Mouse (Mus musculus) hindbrain, postnatal 0 days (tissue): Measurements from ENCODE around the gene Smo. TPM values are rescaled to one million over a fixed set of nuclear protein-coding genes. Genes with fewer than 3 reads are reported as not detected.

Experiments used
- ATAC-seq: fragments of 200-750 bp; cut with Nextera tagmentation; 2 replicates; pipeline ENCODE4 v1.8.0; 2017; ENCODE audit warnings: mild to moderate bottlenecking, moderate TSS enrichment, moderate library complexity
- DNase-seq: peaks from one replicate; pipeline ENCODE4 v3.0.0-alpha.2; 2015; ENCODE audit warnings: low spot score
- H3K27ac ChIP-seq: fragments of 300-500 bp; sonication (generic); 2 replicates; pipeline ENCODE4 v1.5.1; 2014; ENCODE audit warnings: mild to moderate bottlenecking
- H3K27me3 ChIP-seq: fragments of 300-500 bp; sonication (generic); 2 replicates; pipeline ENCODE4 v1.6.1; 2014; ENCODE audit warnings: low read length, mixed read lengths; ENCODE audit not compliant: insufficient read depth
- H3K36me3 ChIP-seq: fragments of 300-500 bp; sonication (generic); 2 replicates; pipeline ENCODE4 v1.6.1; 2014; ENCODE audit warnings: low read length, mixed read lengths; ENCODE audit not compliant: insufficient read depth
- H3K4me1 ChIP-seq: fragments of 300-500 bp; sonication (generic); 2 replicates; pipeline ENCODE4 v1.6.1; 2014; ENCODE audit warnings: antibody characterized with exemption, low read length, mixed read lengths; ENCODE audit not compliant: insufficient read depth
- H3K4me2 ChIP-seq: fragments of 300-500 bp; sonication (generic); 2 replicates; pipeline ENCODE4 v1.6.1; 2014; ENCODE audit warnings: low read depth, mild to moderate bottlenecking, low read length, moderate library complexity, mixed read lengths
- H3K4me3 ChIP-seq: fragments of 300-500 bp; sonication (generic); 2 replicates; pipeline ENCODE4 v1.5.1; 2014; ENCODE audit warnings: low read length
- H3K9ac ChIP-seq: fragments of 300-500 bp; sonication (generic); replicated peaks from 2 replicates; pipeline ENCODE4 v1.6.1; 2014; ENCODE audit warnings: mild to moderate bottlenecking, low read length, moderate library complexity, mixed read lengths
- H3K9me3 ChIP-seq: fragments of 300-500 bp; sonication (generic); 2 replicates; pipeline ENCODE4 v1.6.1; 2016; ENCODE audit warnings: low read length, mixed read lengths
- CTCF ChIP-seq: IDR thresholded peaks from 2 replicates; pipeline ENCODE4 v1.5.1; 2016; ENCODE audit warnings: antibody characterized with exemption, control low read depth, low read depth
- WGBS: fragments of 180-500 bp; shearing (Covaris S2); extraction: QIAGEN DNeasy Blood & Tissue Kit; methylation state at CpG from one replicate; pipeline ENCODE4 v1.1.7; 2014; 5-methylcytosine and 5-hydroxymethylcytosine counted together
- polyA plus RNA-seq: library from polyadenylated mRNA; unstranded; fragments of >200 nt; fragmentation: Nextera tagmentation; extraction: Ambion mirVana; gene quantifications from 2 replicates; pipeline ENCODE4 v1.2.1, GENCODE M21; 2015
- total RNA-seq: library from RNA; depleted of rRNA; stranded (reverse); fragments of >200 nt; gene quantifications from 2 replicates; pipeline ENCODE4 v1.2.3, GENCODE M21; 2014

Gene Smo
- total and polyA plus RNA-seq, 2 experiments from 2014 or later: 12.8 to 74.3 TPM

GRCm38 (mm10) chr6:29777238-29777555, 41.9 kb downstream of the Smo start:
- ATAC-seq: no peak

DNA sequence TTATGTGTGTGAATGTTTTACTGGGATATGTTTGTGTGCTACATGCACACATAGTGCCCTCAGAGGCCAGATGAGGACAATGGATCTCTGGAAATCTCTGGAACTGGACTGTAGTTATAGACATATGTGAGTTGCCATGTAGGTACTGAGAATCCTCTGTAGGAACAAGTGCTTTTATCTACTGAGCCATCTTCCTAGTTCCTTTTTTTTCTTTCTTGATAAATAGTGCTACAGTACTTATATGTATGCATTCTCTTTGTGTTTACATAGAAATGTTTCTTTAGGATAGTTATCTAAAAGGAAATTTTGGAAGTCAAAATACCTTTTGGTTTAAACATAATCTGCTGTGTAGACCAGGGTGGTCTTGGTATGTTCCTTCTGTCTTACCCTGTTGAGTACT, 44.8 kb downstream of the Smo start:
- Histone ChIP-seq H3K4me1 (no peaks in the 10 kb centered on the region), H3K4me2 (no peak overlapping the region), H3K9ac (no peak overlapping the region), H3K36me3 (no peaks in the 10 kb centered on the region), H3K27ac (no peak overlapping the region), H3K4me3 (no peak overlapping the region), H3K27me3 (no peaks in the 10 kb centered on the region), H3K9me3 (no peaks in the 10 kb centered on the region)
- no peak for TF ChIP-seq CTCF
- ATAC-seq (no peak), DNase-seq (no peak)

More at GRCm38 (mm10) chr6:29777238-29777555, 41.9 kb downstream of the Smo start:
- Histone ChIP-seq H3K9me3 (no peaks in the 10 kb centered on the region), H3K27me3 (no peaks in the 10 kb centered on the region), H3K9ac (no peak overlapping the region), H3K27ac (no peak overlapping the region), H3K4me3 (no peak overlapping the region), H3K4me2 (no peak overlapping the region), H3K36me3 (no peaks in the 10 kb centered on the region), H3K4me1 (no peaks in the 10 kb centered on the region)
- WGBS: 78% methylated on average over 3 of the region's 3 CpGs
- TF ChIP-seq CTCF: no peak
- DNase-seq: no peak

DNA sequence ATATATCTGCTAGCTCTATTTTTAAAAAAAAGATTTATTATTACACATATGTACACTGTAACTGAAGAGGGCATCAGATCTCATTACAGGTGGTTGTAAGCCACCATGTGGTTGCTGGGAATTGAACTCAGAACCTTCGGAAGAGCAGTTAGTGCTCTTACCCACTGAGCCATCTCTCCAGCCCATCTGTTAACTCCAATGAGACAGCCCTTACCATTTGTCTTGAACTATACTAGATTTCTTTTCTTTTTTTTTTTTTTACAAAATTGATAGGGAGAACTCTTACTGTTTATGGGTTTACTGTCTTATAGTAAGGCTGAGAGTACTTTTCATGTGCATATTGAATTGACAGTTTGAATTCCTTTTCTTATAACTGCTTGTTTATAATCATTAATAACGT, 45.3 kb downstream of the Smo start:
- Histone ChIP-seq H3K36me3 (no peaks in the 10 kb centered on the region), H3K9me3 (no peaks in the 10 kb centered on the region), H3K27ac (no peak overlapping the region), H3K4me1 (no peaks in the 10 kb centered on the region), H3K9ac (no peak overlapping the region), H3K4me3 (no peak overlapping the region), H3K27me3 (no peaks in the 10 kb centered on the region), H3K4me2 (no peak overlapping the region)
- DNase-seq (no peak), ATAC-seq (no peak)
- TF ChIP-seq CTCF: no peak
- WGBS: 85% methylated on average over 2 of the region's 2 CpGs

DNA sequence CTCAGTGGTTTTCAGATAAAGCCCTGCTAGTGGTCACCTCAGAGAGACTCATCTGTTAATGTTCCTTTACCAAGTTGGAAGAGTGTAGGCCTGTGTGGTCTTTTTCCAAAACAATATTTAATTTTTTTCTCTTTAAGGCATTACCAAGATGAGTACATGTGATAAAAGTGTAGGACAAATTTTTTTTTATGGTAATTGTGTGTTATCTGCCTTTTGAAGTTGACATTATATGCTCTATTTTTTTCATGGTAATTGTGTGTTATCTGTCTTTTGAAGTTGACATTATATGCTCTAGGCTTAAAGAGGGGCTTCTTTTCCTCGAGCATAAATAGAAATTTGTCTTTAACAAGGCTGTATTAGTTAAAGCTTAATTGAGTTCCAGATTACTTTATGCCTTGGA, 46.9 kb downstream of the Smo start:
- no peak overlapping the region for H3K4me3 ChIP-seq
- TF ChIP-seq CTCF: no peak
- H3K27me3 ChIP-seq: no peaks in the 10 kb centered on the region
- H3K36me3 ChIP-seq: no peaks in the 10 kb centered on the region
- no peaks in the 10 kb centered on the region for H3K9me3 ChIP-seq
- DNase-seq: no peak
- WGBS: 67% methylated on average over 1 of the region's 1 CpGs
- no peak overlapping the region for H3K4me2 ChIP-seq
- H3K9ac ChIP-seq: no peak overlapping the region
- no peak for ATAC-seq
- H3K27ac ChIP-seq: no peak overlapping the region
- no peaks in the 10 kb centered on the region for H3K4me1 ChIP-seq

- DNase-seq: no peak
- WGBS: 84% methylated on average over 6 of the region's 6 CpGs
- TF ChIP-seq CTCF: no peak
- no peaks in the 10 kb centered on the region for H3K4me1 ChIP-seq
- H3K36me3 ChIP-seq: no peaks in the 10 kb centered on the region
- no peak overlapping the region for H3K9ac ChIP-seq
- no peaks in the 10 kb centered on the region for H3K27me3 ChIP-seq
- ATAC-seq: no peak
- no peak overlapping the region for H3K27ac ChIP-seq
- H3K9me3 ChIP-seq: no peaks in the 10 kb centered on the region
- H3K4me3 ChIP-seq: no peak overlapping the region
- no peak overlapping the region for H3K4me2 ChIP-seq
These were observed 48.7 kb downstream of the Smo start for GRCm38 (mm10) chr6:29783960-29784359.

GRCm38 (mm10) chr6:29784413-29785021, 49.2 kb downstream of the Smo start:
- no peak for TF ChIP-seq CTCF

GRCm38 (mm10) chr6:29785759-29786158, 50.5 kb downstream of the Smo start:
- no peak overlapping the region for H3K27ac ChIP-seq
- H3K27me3 ChIP-seq: no peaks in the 10 kb centered on the region
- no peak overlapping the region for H3K9ac ChIP-seq
- no peaks in the 10 kb centered on the region for H3K4me1 ChIP-seq
- no peak overlapping the region for H3K4me2 ChIP-seq
- DNase-seq (no peak), ATAC-seq (no peak)
- no peak overlapping the region for H3K4me3 ChIP-seq
- H3K36me3 ChIP-seq: no peaks in the 10 kb centered on the region
- no peak for TF ChIP-seq CTCF
- 87% methylated on average over 5 of the region's 5 CpGs for WGBS
- H3K9me3 ChIP-seq: no peaks in the 10 kb centered on the region

More at GRCm38 (mm10) chr6:29784413-29785021, 49.2 kb downstream of the Smo start:
- 92% methylated on average over 3 of the region's 3 CpGs for WGBS
- H3K4me3 ChIP-seq: no peak overlapping the region
- no peaks in the 10 kb centered on the region for H3K4me1 ChIP-seq
- no peaks in the 10 kb centered on the region for H3K9me3 ChIP-seq
- no peak overlapping the region for H3K9ac ChIP-seq
- H3K4me2 ChIP-seq: no peak overlapping the region
- DNase-seq: no peak
- H3K27ac ChIP-seq: no peak overlapping the region
- ATAC-seq: no peak
- H3K36me3 ChIP-seq: no peaks in the 10 kb centered on the region
- H3K27me3 ChIP-seq: no peaks in the 10 kb centered on the region
